Mouse (Mus musculus): Measurements from ENCODE around the gene Map3k11. TPM values are rescaled to one million over a fixed set of nuclear protein-coding genes. Genes with fewer than 3 reads are reported as not detected.
A peak's percentile ranks its signal among the peaks of the same experiment; 100 is the strongest.
"Not testable (repeated sequence)": the region's sequence is repeated elsewhere in the genome, so short reads cannot be mapped to it uniquely, and the experiment has no call there.

Map3k11 gene
- polyA plus RNA-seq, 1 experiment: 20.2 TPM

DNA sequence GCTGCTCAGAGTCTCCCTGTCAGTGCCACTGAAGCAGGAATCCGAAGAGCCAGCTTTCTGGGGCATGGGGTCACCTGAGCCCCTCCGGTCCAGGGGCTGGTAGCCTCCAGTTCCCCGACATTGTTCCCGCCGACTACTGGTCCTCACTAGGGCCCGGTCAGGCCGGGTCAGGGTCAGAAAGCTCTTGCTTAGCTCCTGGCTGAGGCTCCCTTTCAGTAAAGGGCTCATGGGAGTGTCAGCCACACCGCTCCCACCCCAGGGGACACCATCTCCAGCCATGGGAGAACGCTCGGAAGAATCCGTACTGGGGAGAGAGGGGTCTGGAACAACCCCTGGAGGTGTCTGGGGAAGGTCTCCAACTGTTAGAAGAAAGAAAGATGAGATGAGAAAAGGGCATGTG, 2.7 kb upstream of the Map3k11 start:
- H3K4me3 ChIP-seq (replicated peaks): peak overlapping the region; percentile 50

DNA sequence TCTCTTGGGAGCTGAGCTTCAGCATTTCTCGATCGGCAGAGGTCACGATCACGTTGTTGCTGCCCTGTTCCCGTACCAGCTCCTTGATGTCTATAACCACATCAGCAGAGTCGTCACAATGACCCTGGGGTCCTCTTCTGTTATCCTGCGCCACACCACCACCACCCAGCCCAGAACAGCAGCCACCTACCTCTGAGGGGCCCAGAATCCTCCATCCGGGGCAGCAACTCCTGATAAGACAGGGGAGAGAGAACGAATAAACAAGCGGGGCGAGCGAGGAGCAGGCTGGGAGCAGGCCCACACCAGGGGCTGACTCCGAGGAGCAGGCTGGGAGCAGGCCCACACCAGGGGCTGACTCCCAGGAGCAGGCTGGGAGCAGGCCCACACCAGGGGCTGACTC, 2.1 kb upstream of the Map3k11 start:
- Histone ChIP-seq H3K27me3 (ENCODE audit: control insufficient read depth) (no peaks in the 10 kb centered on the region), H3K4me1 (ENCODE audit: control insufficient read depth) (peaks cover 67% of the 10 kb centered on the region), H3K9me3 (ENCODE audit: control insufficient read depth, low read length) (no peaks in the 10 kb centered on the region), H3K4me3 (replicated peaks) (peak overlapping the region; percentile 50), H3K36me3 (ENCODE audit: control insufficient read depth) (peaks cover 76% of the 10 kb centered on the region)
- TF ChIP-seq GATA1 (IDR thresholded peaks at IDR 0.05; ENCODE audit: low read length) (no peak), TAL1 (IDR thresholded peaks at IDR 0.05; ENCODE audit: low read length) (no peak)

More for the DNA sequence above, 2.7 kb upstream of the Map3k11 start:
- Histone ChIP-seq H3K36me3 (ENCODE audit: control insufficient read depth) (peaks cover 76% of the 10 kb centered on the region), H3K27me3 (ENCODE audit: control insufficient read depth) (no peaks in the 10 kb centered on the region), H3K9me3 (ENCODE audit: control insufficient read depth, low read length) (no peaks in the 10 kb centered on the region), H3K4me1 (ENCODE audit: control insufficient read depth) (peaks cover 61% of the 10 kb centered on the region)
- TF ChIP-seq GATA1 (IDR thresholded peaks at IDR 0.05; ENCODE audit: low read length) (no peak), TAL1 (IDR thresholded peaks at IDR 0.05; ENCODE audit: low read length) (no peak)

DNA sequence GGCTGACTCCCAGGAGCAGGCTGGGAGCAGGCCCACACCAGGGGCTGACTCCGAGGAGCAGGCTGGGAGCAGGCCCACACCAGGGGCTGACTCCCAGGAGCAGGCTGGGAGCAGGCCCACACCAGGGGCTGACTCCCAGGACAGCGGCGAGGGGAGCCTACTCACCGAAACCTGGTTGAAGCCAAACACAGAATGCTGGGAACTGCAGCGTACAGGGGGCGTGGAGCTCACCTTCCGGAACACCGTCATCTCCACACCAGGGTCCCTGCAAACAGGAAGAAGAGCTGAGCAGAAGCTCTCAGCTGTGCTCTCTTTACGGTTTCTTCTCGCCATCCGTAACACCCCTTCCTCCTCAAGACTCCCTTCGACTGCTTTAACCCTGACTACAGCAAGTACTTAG, 1.6 kb upstream of the Map3k11 start:
- Histone ChIP-seq H3K36me3 (ENCODE audit: control insufficient read depth) (peaks cover 76% of the 10 kb centered on the region), H3K4me3 (replicated peaks) (peak overlapping the region; percentile 82), H3K4me1 (ENCODE audit: control insufficient read depth) (peaks cover 72% of the 10 kb centered on the region)
- not testable (repeated sequence) for H3K9me3 ChIP-seq (ENCODE audit: control insufficient read depth, low read length); H3K27me3 ChIP-seq (ENCODE audit: control insufficient read depth)

DNA sequence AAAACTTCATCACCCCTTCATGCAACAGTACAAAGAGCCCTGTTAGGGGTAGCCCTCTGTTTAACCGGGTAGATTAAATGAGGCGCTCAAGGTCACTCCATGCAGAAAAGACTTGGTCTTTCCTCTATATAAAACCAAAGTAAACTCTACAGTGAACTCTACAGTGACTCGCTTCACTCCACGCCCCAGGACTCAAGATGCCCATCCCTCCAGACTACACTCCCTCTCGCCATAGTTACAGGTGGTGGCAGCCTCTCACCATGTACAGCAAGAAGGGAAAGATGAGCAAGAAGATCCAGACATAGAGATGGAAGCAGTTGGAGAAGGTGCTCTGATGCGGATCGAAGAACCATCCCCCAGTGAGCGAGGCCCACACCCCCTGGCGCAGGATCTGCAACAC, 804 bp upstream of the Map3k11 start:
- Histone ChIP-seq H3K36me3 (ENCODE audit: control insufficient read depth) (peaks cover 76% of the 10 kb centered on the region), H3K27me3 (ENCODE audit: control insufficient read depth) (no peaks in the 10 kb centered on the region), H3K9me3 (ENCODE audit: control insufficient read depth, low read length) (no peaks in the 10 kb centered on the region), H3K4me3 (replicated peaks) (peak overlapping the region; percentile 82), H3K4me1 (ENCODE audit: control insufficient read depth) (peaks cover 80% of the 10 kb centered on the region)
- no peak for TF ChIP-seq TAL1 (IDR thresholded peaks at IDR 0.05; ENCODE audit: low read length)
- no peak for TF ChIP-seq GATA1 (IDR thresholded peaks at IDR 0.05; ENCODE audit: low read length)

DNA sequence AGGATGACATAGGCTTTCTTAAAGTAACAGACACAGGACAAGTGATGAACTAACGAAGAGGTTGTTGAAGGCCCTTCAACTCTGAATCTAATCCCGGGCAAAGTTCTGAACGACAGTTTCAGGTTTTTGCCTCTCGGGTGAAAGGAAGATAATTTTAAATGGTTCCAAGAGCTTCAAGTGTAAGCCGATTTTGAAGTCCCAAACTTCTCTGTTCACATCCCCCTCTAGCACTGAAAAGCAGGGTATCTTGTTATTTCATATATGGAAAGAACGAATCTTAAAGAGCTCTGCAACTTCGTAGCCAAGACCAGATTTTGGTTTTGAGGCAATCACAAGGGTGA, 516 bp downstream of the Map3k11 start:
- Histone ChIP-seq H3K27me3 (ENCODE audit: control insufficient read depth) (no peaks in the 10 kb centered on the region), H3K4me3 (replicated peaks) (peak overlapping the region; percentile 82), H3K9me3 (ENCODE audit: control insufficient read depth, low read length) (no peaks in the 10 kb centered on the region), H3K36me3 (ENCODE audit: control insufficient read depth) (peaks cover 76% of the 10 kb centered on the region), H3K4me1 (ENCODE audit: control insufficient read depth) (peaks cover 93% of the 10 kb centered on the region)
- TF ChIP-seq GATA1 (IDR thresholded peaks at IDR 0.05; ENCODE audit: low read length) (no peak), TAL1 (IDR thresholded peaks at IDR 0.05; ENCODE audit: low read length) (no peak)

DNA sequence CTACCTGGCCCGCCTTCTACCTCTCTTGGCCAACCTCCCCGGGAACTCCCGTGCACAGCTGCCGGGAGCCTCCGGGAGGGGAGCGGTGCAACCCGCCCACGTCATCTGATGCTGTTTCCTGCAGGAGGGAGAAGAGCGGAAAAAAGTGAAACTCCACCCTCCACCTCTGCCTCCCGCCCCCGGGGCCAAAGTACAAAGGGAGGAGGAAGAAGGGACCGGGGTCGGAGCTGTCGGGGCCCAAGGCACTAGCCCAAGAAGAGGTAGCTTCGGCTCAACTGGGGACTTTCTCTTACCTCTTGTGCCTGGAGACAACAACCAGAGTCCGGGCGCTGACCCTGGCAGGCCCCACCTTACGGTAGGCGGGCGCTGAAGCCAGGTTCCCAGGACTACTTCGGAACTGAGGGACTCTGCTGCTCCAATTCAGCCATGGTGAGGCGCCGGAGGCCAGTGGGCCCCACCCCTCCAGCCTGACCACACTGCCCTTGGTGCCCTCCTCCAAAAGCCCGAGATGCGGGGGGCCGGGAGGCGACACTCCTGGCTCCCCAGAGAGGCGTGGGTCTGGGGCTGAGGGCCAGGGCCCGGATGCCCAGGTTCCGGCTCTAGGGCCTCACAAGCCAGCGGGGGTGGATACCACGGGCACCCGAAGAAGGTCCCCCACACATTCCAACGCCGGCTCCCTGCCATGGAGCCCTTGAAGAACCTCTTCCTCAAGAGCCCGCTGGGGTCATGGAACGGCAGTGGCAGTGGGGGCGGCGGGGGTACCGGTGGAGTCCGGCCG, 1.2 kb downstream of the Map3k11 start:
- Histone ChIP-seq H3K4me3 (replicated peaks) (peak overlapping the region; percentile 82), H3K36me3 (ENCODE audit: control insufficient read depth) (peaks cover 76% of the 10 kb centered on the region), H3K4me1 (ENCODE audit: control insufficient read depth) (peaks cover 89% of the 10 kb centered on the region), H3K27me3 (ENCODE audit: control insufficient read depth) (no peaks in the 10 kb centered on the region), H3K9me3 (ENCODE audit: control insufficient read depth, low read length) (no peaks in the 10 kb centered on the region)
- no peak for TF ChIP-seq TAL1 (IDR thresholded peaks at IDR 0.05; ENCODE audit: low read length)
- no peak for TF ChIP-seq GATA1 (IDR thresholded peaks at IDR 0.05; ENCODE audit: low read length)

DNA sequence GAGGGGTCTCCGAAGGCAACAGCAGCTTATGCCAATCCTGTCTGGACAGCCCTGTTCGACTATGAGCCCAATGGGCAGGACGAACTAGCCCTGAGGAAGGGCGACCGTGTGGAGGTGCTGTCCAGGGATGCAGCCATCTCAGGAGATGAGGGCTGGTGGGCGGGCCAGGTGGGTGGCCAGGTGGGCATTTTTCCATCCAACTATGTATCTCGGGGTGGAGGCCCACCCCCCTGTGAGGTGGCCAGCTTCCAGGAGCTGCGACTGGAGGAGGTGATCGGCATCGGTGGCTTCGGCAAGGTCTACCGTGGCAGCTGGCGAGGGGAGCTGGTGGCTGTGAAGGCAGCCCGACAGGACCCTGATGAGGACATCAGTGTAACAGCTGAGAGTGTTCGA, 1.8 kb downstream of the Map3k11 start:
- Histone ChIP-seq H3K9me3 (ENCODE audit: control insufficient read depth, low read length) (no peaks in the 10 kb centered on the region), H3K4me3 (replicated peaks) (peak overlapping the region; percentile 82), H3K36me3 (ENCODE audit: control insufficient read depth) (peaks cover 76% of the 10 kb centered on the region), H3K4me1 (ENCODE audit: control insufficient read depth) (peaks cover 86% of the 10 kb centered on the region), H3K27me3 (ENCODE audit: control insufficient read depth) (no peaks in the 10 kb centered on the region)
- TF ChIP-seq GATA1 (IDR thresholded peaks at IDR 0.05; ENCODE audit: low read length) (no peak), TAL1 (IDR thresholded peaks at IDR 0.05; ENCODE audit: low read length) (no peak)

DNA sequence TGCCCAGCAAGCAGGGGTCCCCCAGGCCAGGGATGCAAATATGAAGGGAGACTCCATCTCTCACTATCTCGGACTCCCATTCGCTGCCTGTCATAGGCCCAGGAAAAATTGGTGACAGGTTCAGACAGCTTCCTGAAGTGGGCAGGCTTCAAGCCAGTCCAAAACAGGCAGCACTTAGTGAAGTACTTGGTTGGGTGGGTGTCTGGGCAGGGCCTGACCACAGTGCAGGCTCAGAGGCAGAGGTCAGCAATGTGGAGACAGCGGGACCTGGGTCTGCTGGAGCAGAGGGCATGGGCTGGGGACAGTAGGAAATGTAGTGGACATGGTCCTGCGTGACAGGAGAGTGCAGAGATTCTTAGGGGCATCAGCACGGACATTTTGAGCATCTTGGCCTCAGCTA, 3.1 kb downstream of the Map3k11 start:
- Histone ChIP-seq H3K4me3 (replicated peaks) (peak overlapping the region; percentile 82), H3K36me3 (ENCODE audit: control insufficient read depth) (peaks cover 76% of the 10 kb centered on the region), H3K27me3 (ENCODE audit: control insufficient read depth) (no peaks in the 10 kb centered on the region), H3K4me1 (ENCODE audit: control insufficient read depth) (peaks cover 77% of the 10 kb centered on the region), H3K9me3 (ENCODE audit: control insufficient read depth, low read length) (no peaks in the 10 kb centered on the region)
- TF ChIP-seq TAL1 (IDR thresholded peaks at IDR 0.05; ENCODE audit: low read length): no peak
- TF ChIP-seq GATA1 (IDR thresholded peaks at IDR 0.05; ENCODE audit: low read length): no peak

DNA sequence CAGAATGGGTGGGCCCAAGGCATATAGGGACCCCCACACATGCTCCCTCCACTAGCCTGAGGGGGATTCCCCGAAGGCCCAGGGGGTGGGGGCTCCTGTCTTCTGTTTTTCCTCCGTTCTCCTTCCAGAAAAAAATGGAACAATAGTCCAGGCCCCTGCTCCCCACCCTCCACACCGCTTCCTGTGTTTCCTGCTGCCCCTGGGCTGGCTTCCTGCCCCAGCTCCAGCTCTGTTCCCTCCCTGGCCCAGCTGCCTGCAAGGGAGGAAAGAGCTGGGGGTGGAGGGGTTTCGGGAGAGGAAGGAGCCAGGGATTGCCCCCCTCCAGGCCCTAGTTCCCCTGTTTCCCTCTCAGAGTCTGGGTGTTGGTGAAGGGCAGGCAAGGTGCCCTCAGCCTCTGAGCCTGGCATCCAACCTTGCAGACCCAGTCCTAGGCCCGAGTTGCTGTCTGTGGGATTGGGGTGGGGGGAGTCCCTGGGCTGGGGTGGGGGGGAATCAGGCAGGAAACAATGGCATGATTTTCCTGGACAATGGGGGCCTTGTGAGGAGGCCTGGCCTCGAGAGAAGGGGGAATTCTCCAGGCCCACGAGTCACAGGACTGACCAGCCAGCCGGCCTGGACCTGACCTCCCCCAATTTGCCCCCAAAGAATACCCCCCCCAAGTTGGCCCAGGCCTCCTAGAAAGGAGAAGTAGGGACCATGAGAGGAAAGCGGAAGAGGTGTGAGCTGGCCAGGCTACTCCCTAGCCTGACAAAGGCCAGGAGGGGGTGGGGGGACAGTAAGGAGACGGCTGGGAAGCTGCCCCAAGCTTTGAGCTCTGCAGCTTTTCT, 3.8 kb downstream of the Map3k11 start:
- H3K36me3 ChIP-seq (ENCODE audit: control insufficient read depth): peaks cover 77% of the 10 kb centered on the region
- H3K27me3 ChIP-seq (ENCODE audit: control insufficient read depth): no peaks in the 10 kb centered on the region
- H3K4me3 ChIP-seq (replicated peaks): peak overlapping the region; percentile 82
- H3K4me1 ChIP-seq (ENCODE audit: control insufficient read depth): peaks cover 71% of the 10 kb centered on the region
- TF ChIP-seq TAL1 (IDR thresholded peaks at IDR 0.05; ENCODE audit: low read length): no peak
- no peak for TF ChIP-seq GATA1 (IDR thresholded peaks at IDR 0.05; ENCODE audit: low read length)
- no peaks in the 10 kb centered on the region for H3K9me3 ChIP-seq (ENCODE audit: control insufficient read depth, low read length)

Measured in erythroblast, embryonic 14.5 days (primary cell).